Mouse (Mus musculus): ENCODE results near the gene Larp4. TPM values are rescaled to one million over a fixed set of nuclear protein-coding genes. Genes with fewer than 3 reads are reported as not detected.
A peak's percentile ranks its signal among the peaks of the same experiment; 100 is the strongest.

The Larp4 gene
- total RNA-seq, 4 experiments from 2014 or later, result 41.2 to 61.1 (median 53.9) TPM

GRCm38 (mm10) chr15:100004677-100005273 lies 34.9 kb downstream of the Larp4 start:
- no peak for DNase-seq (ENCODE audit: low spot score)

GRCm38 (mm10) chr15:100006180-100006579 lies 36.3 kb downstream of the Larp4 start:
- DNase-seq (ENCODE audit: low spot score), result no peak

DNA sequence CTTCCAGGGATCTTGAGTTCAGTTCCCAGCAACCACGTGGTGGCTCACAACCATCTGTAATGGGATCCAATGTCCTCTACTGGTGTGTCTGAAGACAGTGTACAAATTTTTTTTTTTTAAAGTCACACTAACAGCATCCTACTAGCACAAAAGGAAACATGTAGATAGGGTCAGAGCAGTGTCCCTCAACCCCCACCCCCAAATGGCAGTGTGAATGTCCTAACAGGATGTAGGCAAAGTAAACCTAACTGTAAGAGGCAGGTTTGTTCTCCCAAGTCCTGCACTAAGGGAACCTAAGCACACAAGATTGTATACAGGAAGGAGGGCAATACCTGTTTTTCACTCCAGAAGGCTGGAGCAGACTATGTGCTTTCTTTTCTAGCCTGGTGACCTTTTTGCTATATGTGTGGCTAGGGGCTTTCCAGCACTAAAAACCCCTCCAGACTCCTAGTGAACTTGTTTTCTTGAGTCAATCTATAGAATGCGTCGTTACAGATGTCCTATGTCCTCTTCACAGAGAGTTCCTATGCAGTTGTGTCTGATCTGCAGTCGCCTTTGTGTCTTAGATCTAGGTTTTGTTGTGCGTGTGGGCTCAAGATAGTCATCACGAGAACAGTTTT lies 48.5 kb downstream of the Larp4 start:
- no peak for DNase-seq (ENCODE audit: low spot score)

GRCm38 (mm10) chr15:100021175-100021574 lies 51.3 kb downstream of the Larp4 start:
- DNase-seq (ENCODE audit: low spot score), result no peak

DNA sequence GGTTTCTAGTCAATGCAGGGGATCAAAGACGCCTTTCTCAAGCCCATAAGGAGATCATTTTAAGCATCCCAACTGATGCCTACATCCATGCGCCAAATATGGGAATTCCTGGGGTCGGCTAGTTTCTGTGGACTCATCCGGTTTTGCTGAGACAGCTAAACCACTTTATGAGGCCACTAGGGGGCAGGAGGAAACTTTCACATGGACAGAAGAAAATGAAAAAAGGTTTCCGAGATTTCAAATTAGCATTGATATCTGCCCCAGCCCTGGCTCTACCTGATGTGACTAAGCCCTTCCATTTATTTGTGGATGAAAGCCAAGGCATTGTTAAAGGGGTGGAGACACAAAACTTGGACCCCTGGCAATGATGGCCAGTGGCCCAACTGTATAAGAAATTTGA lies 53.1 kb downstream of the Larp4 start:
- peak; percentile 57 for DNase-seq (ENCODE audit: low spot score)

- no peak for DNase-seq (ENCODE audit: low spot score)
Observed at GRCm38 (mm10) chr15:100025076-100025834, 55.4 kb downstream of the Larp4 start.

DNA sequence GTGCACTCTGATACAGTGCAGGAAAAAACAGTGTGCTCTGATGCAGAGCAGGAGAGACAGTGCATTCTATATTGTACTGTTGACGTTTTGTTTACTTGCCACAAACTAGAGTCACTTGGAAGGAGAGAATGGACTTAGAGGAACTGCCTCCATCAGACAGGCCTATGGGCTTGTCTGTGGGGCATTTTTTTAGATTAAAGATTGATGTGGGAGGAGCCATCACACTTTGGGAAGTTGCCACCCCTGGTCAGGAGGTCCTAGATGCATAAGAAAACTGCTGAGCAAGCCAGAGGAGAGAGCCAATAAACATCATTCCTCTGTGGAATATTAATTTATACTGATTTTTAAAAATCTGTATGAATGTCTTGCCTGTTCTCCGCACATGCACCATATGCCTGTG lies 58.3 kb downstream of the Larp4 start:
- DNase-seq (ENCODE audit: low spot score), result no peak

- no peak for DNase-seq (ENCODE audit: low spot score)
Observed at GRCm38 (mm10) chr15:100029497-100029896, 59.6 kb downstream of the Larp4 start.

- DNase-seq (ENCODE audit: low spot score), result no peak
Observed at GRCm38 (mm10) chr15:100029900-100030299, 60.0 kb downstream of the Larp4 start.

GRCm38 (mm10) chr15:100032546-100032945 lies 62.7 kb downstream of the Larp4 start:
- DNase-seq (ENCODE audit: low spot score), result no peak

- DNase-seq (ENCODE audit: low spot score), result peak; percentile 90
Observed at GRCm38 (mm10) chr15:100038470-100038971, 68.7 kb downstream of the Larp4 start, which contains the start of gene Dip2b. TSS of gene Dip2b (plus strand) at chr15:100038664.

DNA sequence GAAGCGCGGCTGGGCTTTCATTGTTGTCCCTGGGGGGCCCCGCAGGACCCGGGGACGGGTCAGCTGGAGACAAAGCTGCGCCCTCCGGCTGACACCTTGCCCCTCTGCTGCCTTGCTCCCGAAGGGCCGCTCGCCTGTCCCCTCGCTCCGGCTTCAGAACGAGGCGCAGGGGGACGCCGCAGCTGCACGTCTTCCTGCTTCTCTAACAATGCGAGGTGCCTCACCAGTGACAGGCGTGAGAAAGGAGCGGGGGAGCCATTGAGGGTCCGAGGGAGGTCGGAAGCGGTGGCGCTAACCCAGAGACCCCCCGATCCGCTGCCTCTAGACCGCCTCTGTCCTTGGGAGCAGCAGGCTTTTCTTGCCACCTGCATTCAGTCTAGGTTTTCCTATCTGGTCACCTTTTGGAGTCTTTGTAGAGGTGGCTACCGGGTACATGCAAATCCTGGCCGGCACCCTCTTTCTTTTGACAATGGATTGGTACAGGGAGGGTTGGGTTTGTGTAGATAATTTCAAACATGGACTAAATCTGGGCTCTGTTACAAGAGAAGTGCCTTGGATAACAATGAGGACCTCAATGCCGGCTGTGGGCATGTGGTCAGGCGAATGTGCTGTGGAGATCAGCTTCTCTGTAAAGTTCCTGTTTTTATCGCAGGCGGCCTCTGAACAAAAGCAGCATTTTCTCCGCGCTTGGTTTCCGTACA lies 69.3 kb downstream of the Larp4 start:
- DNase-seq (ENCODE audit: low spot score), result peak; percentile 48

GRCm38 (mm10) chr15:100040541-100041266 lies 70.8 kb downstream of the Larp4 start:
- no peak for DNase-seq (ENCODE audit: low spot score)

DNA sequence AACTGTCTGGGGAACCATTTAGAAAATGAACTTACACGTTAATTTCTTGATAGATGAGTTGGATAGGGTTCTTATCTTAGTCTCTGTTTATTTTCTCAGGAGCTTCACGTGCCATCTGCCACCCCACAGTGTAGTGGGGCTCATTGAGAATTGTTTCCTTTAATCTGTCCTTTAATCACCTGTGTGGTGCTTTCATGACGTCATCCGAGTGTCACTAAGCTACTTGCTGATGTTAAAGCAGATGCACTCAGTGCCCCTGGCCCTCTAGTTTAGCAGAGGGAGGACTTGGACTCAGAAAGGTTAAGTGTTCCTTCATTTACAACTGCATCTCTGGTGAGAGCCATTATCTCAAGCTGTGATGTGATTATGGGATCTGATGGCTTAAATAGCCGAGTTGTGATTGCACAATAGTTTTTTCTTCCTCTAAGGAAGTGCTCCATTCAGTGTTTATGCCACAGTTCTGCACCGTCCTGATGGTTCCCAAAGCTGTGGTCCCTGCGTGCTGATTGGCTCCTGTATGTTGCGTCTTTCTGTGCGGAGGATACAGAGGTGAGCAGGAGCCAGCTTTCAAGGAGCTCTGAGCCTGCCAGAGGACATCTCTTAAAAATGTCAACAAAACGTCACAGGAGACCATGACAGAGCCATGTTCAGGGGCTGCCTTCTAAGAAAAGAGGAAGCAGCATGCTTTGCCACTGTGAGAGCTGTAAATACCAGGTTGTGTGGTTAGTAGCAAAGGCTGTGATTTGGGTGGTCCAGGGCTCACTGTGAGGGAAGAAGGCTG lies 71.6 kb downstream of the Larp4 start:
- DNase-seq (ENCODE audit: low spot score), result no peak

- no peak for DNase-seq (ENCODE audit: low spot score)
Observed at GRCm38 (mm10) chr15:100042048-100042400, 72.2 kb downstream of the Larp4 start.

GRCm38 (mm10) chr15:100045576-100045975 lies 75.7 kb downstream of the Larp4 start:
- DNase-seq (ENCODE audit: low spot score), result no peak

DNA sequence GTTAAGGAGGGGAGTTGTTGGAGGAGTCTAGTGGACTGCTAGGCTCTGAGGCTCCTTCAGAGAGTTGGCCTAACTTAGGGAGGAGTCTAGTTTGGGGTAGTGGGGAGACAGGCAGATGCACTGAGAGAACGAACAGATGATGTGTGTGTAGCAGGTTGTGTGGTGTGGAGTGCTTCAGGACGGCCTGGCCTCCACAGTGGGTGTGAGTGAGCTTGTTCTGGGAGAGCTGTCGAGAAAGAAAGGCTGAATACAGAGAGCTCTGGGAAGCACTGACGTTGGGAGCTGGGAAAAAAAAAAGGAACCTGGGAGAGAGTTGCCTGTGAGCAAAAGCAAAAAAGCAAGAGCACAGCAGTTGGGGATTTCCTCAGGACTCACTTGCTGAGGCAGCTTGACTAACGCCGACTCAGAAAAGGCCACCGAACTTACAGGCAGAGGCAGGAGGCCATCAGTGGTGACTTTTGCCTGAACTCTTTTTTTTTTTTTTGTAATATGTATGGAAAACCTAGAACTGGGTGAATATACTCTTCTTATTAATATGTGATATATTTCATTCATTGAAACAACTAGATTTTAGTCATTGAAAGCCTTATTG lies 79.7 kb downstream of the Larp4 start:
- DNase-seq (ENCODE audit: low spot score), result no peak

DNA sequence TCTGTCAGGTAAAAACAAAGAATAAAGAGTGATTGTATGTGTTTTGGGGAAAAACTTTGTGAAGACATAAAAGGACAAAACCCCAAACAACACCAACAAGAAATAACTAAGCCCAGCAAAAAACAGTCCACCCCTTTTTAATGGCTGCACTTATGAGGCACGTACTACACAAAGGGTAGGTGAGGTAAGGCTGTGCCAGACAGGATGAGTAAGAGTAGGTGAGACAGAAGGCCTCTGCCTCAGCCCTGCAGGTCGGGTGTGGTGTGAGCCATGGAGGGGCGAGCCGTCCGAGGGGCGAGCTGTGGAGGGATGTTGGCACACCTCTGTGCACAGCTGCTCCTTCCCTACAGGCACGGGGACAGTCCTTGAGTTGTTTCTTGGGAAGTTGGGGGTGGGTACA lies 81.1 kb downstream of the Larp4 start:
- DNase-seq (ENCODE audit: low spot score), result no peak

DNA sequence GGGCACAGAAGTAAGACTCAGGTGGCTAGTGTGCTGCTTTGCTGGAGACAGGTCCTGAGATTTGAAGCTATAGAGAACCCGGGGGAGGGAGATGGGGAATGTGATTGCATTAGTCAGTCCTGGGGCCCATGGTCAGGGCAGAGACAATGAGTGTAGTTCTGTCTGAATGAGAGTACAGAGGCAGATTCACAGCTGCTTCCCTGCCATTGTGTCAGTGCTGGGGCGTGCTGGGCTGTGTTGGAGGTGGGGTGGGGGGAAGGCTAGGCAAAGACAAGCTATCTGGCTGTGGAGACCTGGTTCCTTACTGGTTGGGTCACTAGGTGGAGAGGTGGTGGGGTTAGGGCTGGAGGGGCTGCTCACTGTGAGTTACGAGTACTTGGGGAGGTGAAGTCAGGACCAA lies 82.9 kb downstream of the Larp4 start:
- no peak for DNase-seq (ENCODE audit: low spot score)

GRCm38 (mm10) chr15:100056397-100056908 lies 86.6 kb downstream of the Larp4 start:
- DNase-seq (ENCODE audit: low spot score), result no peak
